Mouse (Mus musculus): Measurements from ENCODE around the gene Tesc. TPM values are rescaled to one million over a fixed set of nuclear protein-coding genes. Genes with fewer than 3 reads are reported as not detected.

Tesc gene
- total and polyA plus RNA-seq, 2 experiments from 2014 or later: 17.6 to 20.7 TPM

DNA sequence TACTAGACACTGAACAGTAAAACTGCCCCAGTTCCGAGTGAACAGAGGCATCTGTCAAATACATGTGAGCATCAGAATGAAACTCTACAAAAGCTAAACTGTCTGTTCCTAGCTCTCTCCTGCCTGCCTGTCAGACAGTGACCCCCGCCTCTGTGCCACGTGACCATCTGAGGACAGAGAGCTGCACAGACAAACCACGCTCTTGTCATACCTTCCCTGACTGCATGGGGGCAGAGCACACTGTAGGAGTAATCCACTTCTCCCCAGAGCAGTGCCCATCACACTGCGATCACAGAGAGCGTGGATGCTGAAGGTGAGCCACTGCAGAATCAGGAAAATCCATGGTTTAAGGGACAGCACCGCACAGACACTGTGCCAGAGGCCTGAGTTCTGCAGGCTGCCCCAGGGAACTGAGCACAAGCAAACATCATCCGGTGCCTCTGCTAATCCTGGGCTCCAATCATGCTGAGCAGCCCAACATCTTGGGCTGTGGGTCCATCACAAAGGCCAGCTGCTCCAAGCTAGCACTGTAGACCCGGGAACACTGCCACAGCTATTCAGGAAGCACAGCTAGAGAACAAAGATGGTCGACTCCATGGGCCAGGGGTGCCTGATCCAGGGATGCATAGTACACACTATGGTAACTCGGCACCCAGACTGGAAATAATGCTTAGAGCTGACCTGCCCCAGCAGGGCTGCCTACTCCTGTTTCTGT lies 65.9 kb downstream of the Tesc start:
- Histone ChIP-seq H3K9ac (replicated peaks; ENCODE audit: low read depth, low read length) (no peak overlapping the region), H3K4me3 (ENCODE audit: low read depth, low read length) (no peak overlapping the region), H3K27ac (ENCODE audit: low read depth) (no peak overlapping the region), H3K27me3 (ENCODE audit: control insufficient read depth, insufficient read depth, low read length) (no peaks in the 10 kb centered on the region), H3K36me3 (replicated peaks; ENCODE audit: control insufficient read depth, insufficient read depth, low read length) (peaks cover 59% of the 10 kb centered on the region), H3K4me1 (ENCODE audit: control insufficient read depth, insufficient read depth) (peaks cover 16% of the 10 kb centered on the region; the same call in 1 of the 2 replicates), H3K4me2 (ENCODE audit: low read depth, low read length) (no peak overlapping the region), H3K9me3 (replicated peaks; ENCODE audit: control insufficient read depth, low read length) (no peaks in the 10 kb centered on the region)
- WGBS: 77% methylated on average over 11 of the region's 11 CpGs
- TF ChIP-seq CTCF (IDR thresholded peaks at IDR 0.05; ENCODE audit: low read depth) (peak; percentile 38), EP300 (IDR thresholded peaks at IDR 0.05; ENCODE audit: low read depth) (no peak)
- ATAC-seq (ENCODE audit: insufficient read depth, low read depth) (no peak), DNase-seq (ENCODE audit: low spot score) (no peak)

- peaks cover 54% of the 10 kb centered on the region for H3K36me3 ChIP-seq (replicated peaks; ENCODE audit: control insufficient read depth, insufficient read depth, low read length)
- no peak overlapping the region for H3K4me3 ChIP-seq (ENCODE audit: low read depth, low read length)
- ATAC-seq (ENCODE audit: insufficient read depth, low read depth) (no peak), DNase-seq (ENCODE audit: low spot score) (no peak)
- H3K27me3 ChIP-seq (ENCODE audit: control insufficient read depth, insufficient read depth, low read length): no peaks in the 10 kb centered on the region
- WGBS: 84% methylated on average over 11 of the region's 11 CpGs
- no peak overlapping the region for H3K4me2 ChIP-seq (ENCODE audit: low read depth, low read length)
- no peak overlapping the region for H3K9ac ChIP-seq (replicated peaks; ENCODE audit: low read depth, low read length)
- H3K9me3 ChIP-seq (replicated peaks; ENCODE audit: control insufficient read depth, low read length): no peaks in the 10 kb centered on the region
- no peak for TF ChIP-seq CTCF (IDR thresholded peaks at IDR 0.05; ENCODE audit: low read depth)
- no peak for TF ChIP-seq EP300 (IDR thresholded peaks at IDR 0.05; ENCODE audit: low read depth)
- no peaks in the 10 kb centered on the region for H3K4me1 ChIP-seq (ENCODE audit: control insufficient read depth, insufficient read depth)
- no peak overlapping the region for H3K27ac ChIP-seq (ENCODE audit: low read depth)
Observed at GRCm38 (mm10) chr5:118095433-118095832, 67.9 kb downstream of the Tesc start.

DNA sequence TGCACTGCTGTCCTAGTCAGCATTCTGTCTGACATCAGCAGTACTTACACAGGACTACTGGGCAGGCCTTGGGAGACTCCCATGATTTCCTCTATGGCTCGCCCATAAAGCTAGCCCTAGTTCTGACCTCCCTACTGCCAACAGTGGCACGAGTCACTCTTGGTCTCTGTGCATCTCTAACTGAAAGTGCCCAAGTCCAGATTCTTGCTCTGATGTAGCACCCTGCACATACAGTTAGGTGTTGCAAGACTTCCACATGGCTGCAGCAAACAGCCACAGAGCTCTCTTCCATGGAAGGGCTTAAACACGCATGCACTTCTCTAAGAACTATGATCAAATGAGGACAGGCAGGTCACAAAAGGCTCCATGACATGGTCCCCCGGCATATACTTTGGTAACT lies 68.3 kb downstream of the Tesc start:
- no peak for ATAC-seq (ENCODE audit: insufficient read depth, low read depth)
- Histone ChIP-seq H3K4me2 (ENCODE audit: low read depth, low read length) (no peak overlapping the region), H3K4me1 (ENCODE audit: control insufficient read depth, insufficient read depth) (no peaks in the 10 kb centered on the region), H3K36me3 (replicated peaks; ENCODE audit: control insufficient read depth, insufficient read depth, low read length) (peaks cover 54% of the 10 kb centered on the region), H3K27me3 (ENCODE audit: control insufficient read depth, insufficient read depth, low read length) (no peaks in the 10 kb centered on the region), H3K27ac (ENCODE audit: low read depth) (no peak overlapping the region), H3K4me3 (ENCODE audit: low read depth, low read length) (no peak overlapping the region), H3K9ac (replicated peaks; ENCODE audit: low read depth, low read length) (no peak overlapping the region), H3K9me3 (replicated peaks; ENCODE audit: control insufficient read depth, low read length) (no peaks in the 10 kb centered on the region)
- TF ChIP-seq EP300 (IDR thresholded peaks at IDR 0.05; ENCODE audit: low read depth): no peak
- TF ChIP-seq CTCF (IDR thresholded peaks at IDR 0.05; ENCODE audit: low read depth): no peak
- 89% methylated on average over 4 of the region's 4 CpGs for WGBS
- no peak for DNase-seq (ENCODE audit: low spot score)

GRCm38 (mm10) chr5:118096317-118096716 lies 68.8 kb downstream of the Tesc start:
- Histone ChIP-seq H3K9me3 (replicated peaks; ENCODE audit: control insufficient read depth, low read length) (no peaks in the 10 kb centered on the region), H3K4me2 (ENCODE audit: low read depth, low read length) (no peak overlapping the region), H3K27me3 (ENCODE audit: control insufficient read depth, insufficient read depth, low read length) (no peaks in the 10 kb centered on the region), H3K27ac (ENCODE audit: low read depth) (no peak overlapping the region), H3K4me3 (ENCODE audit: low read depth, low read length) (no peak overlapping the region), H3K4me1 (ENCODE audit: control insufficient read depth, insufficient read depth) (no peaks in the 10 kb centered on the region), H3K36me3 (replicated peaks; ENCODE audit: control insufficient read depth, insufficient read depth, low read length) (peaks cover 52% of the 10 kb centered on the region), H3K9ac (replicated peaks; ENCODE audit: low read depth, low read length) (no peak overlapping the region)
- ATAC-seq (ENCODE audit: insufficient read depth, low read depth) (no peak), DNase-seq (ENCODE audit: low spot score) (no peak)
- TF ChIP-seq EP300 (IDR thresholded peaks at IDR 0.05; ENCODE audit: low read depth) (no peak), CTCF (IDR thresholded peaks at IDR 0.05; ENCODE audit: low read depth) (no peak)
- 89% methylated on average over 3 of the region's 3 CpGs for WGBS

DNA sequence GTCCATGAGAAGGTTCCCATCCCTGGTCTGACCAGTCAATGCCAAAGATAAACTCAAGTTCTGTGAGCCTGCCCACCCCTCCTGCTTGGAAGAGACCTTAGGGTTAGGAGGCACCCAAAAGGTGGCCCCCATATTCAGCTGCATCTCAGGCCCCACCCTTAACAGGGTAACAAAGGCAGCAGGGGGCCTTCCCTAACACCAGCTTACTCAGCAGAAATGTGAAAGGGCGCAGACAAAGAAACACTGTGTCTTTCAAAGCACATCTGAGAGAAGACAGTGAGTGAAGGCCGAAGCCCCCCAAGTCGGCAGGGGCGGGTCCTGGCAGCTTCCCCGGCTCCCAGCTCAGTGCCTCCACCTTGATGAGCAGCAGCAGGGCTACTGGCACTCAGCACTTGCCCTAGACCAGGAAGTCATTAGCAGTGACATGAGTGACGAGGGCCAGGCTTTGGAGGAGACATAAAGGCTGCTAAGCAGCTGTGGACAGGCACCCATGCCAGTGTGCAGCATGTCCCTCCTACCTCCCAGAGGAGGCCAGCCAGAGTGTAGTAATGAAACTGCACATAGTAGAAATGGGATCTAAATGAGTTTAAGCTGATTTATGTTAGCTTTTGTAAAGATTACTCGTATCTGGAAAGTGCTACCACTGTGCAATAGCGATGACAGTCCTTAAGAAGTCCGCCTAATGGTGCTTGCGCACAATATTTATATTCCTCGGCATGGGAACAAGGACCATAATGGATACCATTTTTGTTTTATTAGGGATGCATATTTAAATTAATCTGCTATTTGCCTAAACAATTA lies 71.7 kb downstream of the Tesc start:
- ATAC-seq (ENCODE audit: insufficient read depth, low read depth) (no peak; the same call in 1 of the 2 replicates), DNase-seq (ENCODE audit: low spot score) (no peak)
- peaks cover 24% of the 10 kb centered on the region for H3K36me3 ChIP-seq (replicated peaks; ENCODE audit: control insufficient read depth, insufficient read depth, low read length)
- H3K4me1 ChIP-seq (ENCODE audit: control insufficient read depth, insufficient read depth): no peaks in the 10 kb centered on the region
- no peak overlapping the region for H3K4me2 ChIP-seq (ENCODE audit: low read depth, low read length)
- H3K9ac ChIP-seq (replicated peaks; ENCODE audit: low read depth, low read length): no peak overlapping the region
- H3K27ac ChIP-seq (ENCODE audit: low read depth): no peak overlapping the region
- H3K9me3 ChIP-seq (replicated peaks; ENCODE audit: control insufficient read depth, low read length): no peaks in the 10 kb centered on the region
- TF ChIP-seq EP300 (IDR thresholded peaks at IDR 0.05; ENCODE audit: low read depth) (no peak), CTCF (IDR thresholded peaks at IDR 0.05; ENCODE audit: low read depth) (no peak)
- no peaks in the 10 kb centered on the region for H3K27me3 ChIP-seq (ENCODE audit: control insufficient read depth, insufficient read depth, low read length)
- WGBS: 67% methylated on average over 11 of the region's 11 CpGs
- H3K4me3 ChIP-seq (ENCODE audit: low read depth, low read length): no peak overlapping the region
